Mouse (Mus musculus): ENCODE results near the gene Clec1a. TPM values are rescaled to one million over a fixed set of nuclear protein-coding genes. Genes with fewer than 3 reads are reported as not detected.

The Clec1a gene
- total and polyA plus RNA-seq, 2 experiments, result 0.34 to 3.2 TPM

- H3K4me3 ChIP-seq (ENCODE audit: insufficient read depth, low read depth, low read length), result no peak overlapping the region
- no peak overlapping the region for H3K27ac ChIP-seq (replicated peaks; ENCODE audit: insufficient read depth, low read depth, low read length)
- H3K79me2 ChIP-seq (ENCODE audit: control insufficient read depth, insufficient read depth, low read length), result no peaks in the 10 kb centered on the region
- no peak for DNase-seq (ENCODE audit: extremely low read depth, low read depth, low spot score)
- TF ChIP-seq CTCF (IDR thresholded peaks at IDR 0.05; ENCODE audit: low read depth, low read length) (no peak), POLR2A (IDR thresholded peaks at IDR 0.05; ENCODE audit: extremely low read depth, insufficient read depth, low read length) (no peak)
- H3K27me3 ChIP-seq (ENCODE audit: control insufficient read depth, insufficient read depth, low read length), result no peaks in the 10 kb centered on the region
- WGBS, result 91% methylated on average over 4 of the region's 4 CpGs
- H3K36me3 ChIP-seq (ENCODE audit: control insufficient read depth, insufficient read depth, low read length), result no peaks in the 10 kb centered on the region
- H3K4me1 ChIP-seq (ENCODE audit: control insufficient read depth, insufficient read depth, low read length), result peaks cover 5% of the 10 kb centered on the region; the same call in 1 of the 2 replicates
- no peak overlapping the region for H3K9ac ChIP-seq (ENCODE audit: low read depth, low read length)
These were observed 66.8 kb downstream of the Clec1a start for GRCm38 (mm10) chr6:129385000-129385399.

- no peak overlapping the region for H3K4me3 ChIP-seq (ENCODE audit: insufficient read depth, low read depth, low read length)
- H3K27me3 ChIP-seq (ENCODE audit: control insufficient read depth, insufficient read depth, low read length), result no peaks in the 10 kb centered on the region
- no peak overlapping the region for H3K9ac ChIP-seq (ENCODE audit: low read depth, low read length)
- H3K4me1 ChIP-seq (ENCODE audit: control insufficient read depth, insufficient read depth, low read length), result peaks cover 5% of the 10 kb centered on the region; the same call in 1 of the 2 replicates
- H3K27ac ChIP-seq (replicated peaks; ENCODE audit: insufficient read depth, low read depth, low read length), result no peak overlapping the region
- no peak for DNase-seq (ENCODE audit: extremely low read depth, low read depth, low spot score)
- WGBS, result 70% methylated on average over 3 of the region's 3 CpGs
- no peaks in the 10 kb centered on the region for H3K79me2 ChIP-seq (ENCODE audit: control insufficient read depth, insufficient read depth, low read length)
- H3K36me3 ChIP-seq (ENCODE audit: control insufficient read depth, insufficient read depth, low read length), result no peaks in the 10 kb centered on the region
- TF ChIP-seq POLR2A (IDR thresholded peaks at IDR 0.05; ENCODE audit: extremely low read depth, insufficient read depth, low read length) (no peak), CTCF (IDR thresholded peaks at IDR 0.05; ENCODE audit: low read depth, low read length) (no peak)
These were observed 68.3 kb downstream of the Clec1a start for GRCm38 (mm10) chr6:129383466-129383865.

DNA sequence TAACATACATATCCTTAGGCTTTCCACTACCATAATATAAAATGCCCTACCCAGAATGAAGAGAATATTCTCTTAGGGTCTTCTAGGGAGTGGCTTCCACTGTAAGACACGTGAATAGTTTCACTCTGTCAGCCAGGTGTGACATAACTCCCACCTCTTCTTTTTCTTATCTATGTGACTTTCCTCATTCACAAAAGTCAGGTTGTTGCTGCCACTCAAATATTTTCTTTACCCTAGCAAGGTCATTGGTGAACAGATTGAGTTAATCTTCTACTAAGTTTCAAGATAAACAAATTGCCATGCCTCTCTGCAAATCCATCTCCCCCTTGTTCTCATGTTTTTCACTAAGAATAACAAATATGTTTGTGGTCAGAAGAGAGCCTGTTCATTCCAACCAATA, 70.1 kb downstream of the Clec1a start:
- Histone ChIP-seq H3K4me3 (ENCODE audit: insufficient read depth, low read depth, low read length) (no peak overlapping the region), H3K4me1 (ENCODE audit: control insufficient read depth, insufficient read depth, low read length) (peaks cover 5% of the 10 kb centered on the region; the same call in 1 of the 2 replicates), H3K36me3 (ENCODE audit: control insufficient read depth, insufficient read depth, low read length) (no peaks in the 10 kb centered on the region), H3K9ac (ENCODE audit: low read depth, low read length) (no peak overlapping the region), H3K79me2 (ENCODE audit: control insufficient read depth, insufficient read depth, low read length) (no peaks in the 10 kb centered on the region), H3K27me3 (ENCODE audit: control insufficient read depth, insufficient read depth, low read length) (no peaks in the 10 kb centered on the region), H3K27ac (replicated peaks; ENCODE audit: insufficient read depth, low read depth, low read length) (no peak overlapping the region)
- no peak for TF ChIP-seq POLR2A (IDR thresholded peaks at IDR 0.05; ENCODE audit: extremely low read depth, insufficient read depth, low read length)
- no peak for TF ChIP-seq CTCF (IDR thresholded peaks at IDR 0.05; ENCODE audit: low read depth, low read length)
- 19% methylated on average over 1 of the region's 1 CpGs for WGBS
- peak; percentile 67 for DNase-seq (ENCODE audit: extremely low read depth, low read depth, low spot score)

DNA sequence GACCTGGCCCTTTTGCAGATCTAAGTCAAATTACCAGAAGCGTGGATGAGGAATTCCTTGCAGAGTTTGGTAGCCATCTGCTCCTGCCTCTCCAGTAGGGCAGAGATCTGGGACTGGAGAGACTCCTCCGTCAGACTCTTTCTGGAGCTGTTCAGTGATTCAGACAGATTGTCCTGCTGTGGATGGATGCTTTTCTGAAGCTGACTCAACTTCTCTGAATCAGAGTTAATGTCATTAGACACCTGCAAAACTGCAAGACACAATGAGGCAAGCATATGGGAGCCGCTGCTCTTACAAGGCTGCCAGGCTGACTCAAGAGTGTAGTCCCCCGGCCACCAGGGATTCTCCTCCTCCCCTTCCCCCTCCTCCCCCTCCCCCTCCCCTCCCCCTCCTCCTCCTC, 71.3 kb downstream of the Clec1a start:
- 95% methylated on average over 4 of the region's 4 CpGs for WGBS
- no peak for DNase-seq (ENCODE audit: extremely low read depth, low read depth, low spot score)
- H3K27ac ChIP-seq (replicated peaks; ENCODE audit: insufficient read depth, low read depth, low read length), result no peak overlapping the region

DNA sequence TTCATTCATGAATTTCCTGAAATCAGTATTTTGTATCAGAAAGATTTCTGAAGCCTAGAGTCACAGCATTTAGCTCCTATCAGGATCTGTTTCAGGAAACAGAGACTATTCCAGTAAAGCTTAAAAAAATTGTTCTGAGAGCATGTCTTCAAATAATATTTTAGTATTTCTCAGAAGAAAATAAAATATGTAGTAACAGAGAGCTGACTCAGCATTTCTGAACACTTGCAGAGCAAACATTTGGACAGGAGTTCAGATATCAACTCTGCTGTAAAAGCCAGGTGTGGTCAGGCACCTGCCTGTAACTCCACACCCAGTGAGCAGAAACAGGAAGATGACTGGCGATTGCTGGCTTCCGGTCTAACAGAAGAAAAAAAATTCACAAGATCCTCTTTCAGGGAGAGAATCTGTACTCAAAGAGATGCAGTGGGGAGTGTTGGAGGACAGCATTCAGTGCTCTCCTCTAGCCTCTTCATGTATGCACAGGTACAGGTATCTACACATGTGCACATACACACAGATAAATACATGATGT, 76.8 kb downstream of the Clec1a start:
- WGBS, result 83% methylated on average over 2 of the region's 2 CpGs
- no peaks in the 10 kb centered on the region; the same call in 1 of the 2 replicates for H3K4me1 ChIP-seq (ENCODE audit: control insufficient read depth, insufficient read depth, low read length)
- H3K79me2 ChIP-seq (ENCODE audit: control insufficient read depth, insufficient read depth, low read length), result no peaks in the 10 kb centered on the region
- DNase-seq (ENCODE audit: extremely low read depth, low read depth, low spot score), result no peak
- TF ChIP-seq POLR2A (IDR thresholded peaks at IDR 0.05; ENCODE audit: extremely low read depth, insufficient read depth, low read length) (no peak), CTCF (IDR thresholded peaks at IDR 0.05; ENCODE audit: low read depth, low read length) (no peak)
- no peak overlapping the region for H3K27ac ChIP-seq (replicated peaks; ENCODE audit: insufficient read depth, low read depth, low read length)
- no peak overlapping the region for H3K4me3 ChIP-seq (ENCODE audit: insufficient read depth, low read depth, low read length)
- H3K36me3 ChIP-seq (ENCODE audit: control insufficient read depth, insufficient read depth, low read length), result no peaks in the 10 kb centered on the region
- no peak overlapping the region for H3K9ac ChIP-seq (ENCODE audit: low read depth, low read length)
- no peaks in the 10 kb centered on the region for H3K27me3 ChIP-seq (ENCODE audit: control insufficient read depth, insufficient read depth, low read length)

More for the DNA sequence above, 71.3 kb downstream of the Clec1a start:
- H3K79me2 ChIP-seq (ENCODE audit: control insufficient read depth, insufficient read depth, low read length), result no peaks in the 10 kb centered on the region
- no peak overlapping the region for H3K4me3 ChIP-seq (ENCODE audit: insufficient read depth, low read depth, low read length)
- no peak overlapping the region for H3K9ac ChIP-seq (ENCODE audit: low read depth, low read length)
- H3K36me3 ChIP-seq (ENCODE audit: control insufficient read depth, insufficient read depth, low read length), result no peaks in the 10 kb centered on the region
- H3K4me1 ChIP-seq (ENCODE audit: control insufficient read depth, insufficient read depth, low read length), result peaks cover 5% of the 10 kb centered on the region; the same call in 1 of the 2 replicates
- TF ChIP-seq POLR2A (IDR thresholded peaks at IDR 0.05; ENCODE audit: extremely low read depth, insufficient read depth, low read length), result no peak
- TF ChIP-seq CTCF (IDR thresholded peaks at IDR 0.05; ENCODE audit: low read depth, low read length), result no peak
- H3K27me3 ChIP-seq (ENCODE audit: control insufficient read depth, insufficient read depth, low read length), result no peaks in the 10 kb centered on the region

Other genes starting within 250 kb of the Clec1a start
- gene Cd69, start 176.6 kb downstream of the Clec1a start, total RNA-seq (2014; rRNA removed), result 0.74 and 1.1 TPM in 2 replicates
- gene Cd69, start 176.6 kb downstream of the Clec1a start, polyA plus RNA-seq (2012; rRNA removed), result 0.15 TPM in 1 of 2 replicates, not detected in the other
- gene 4922502D21Rik, start 120.2 kb downstream of the Clec1a start, total RNA-seq (2014; rRNA removed), result not detected in 2 replicates
- not detected in 2 replicates for gene 4922502D21Rik, start 120.2 kb downstream of the Clec1a start, polyA plus RNA-seq (2012; rRNA removed)
- 5.3 and 6.5 TPM in 2 replicates for gene Clec12a, start 109.3 kb downstream of the Clec1a start, total RNA-seq (2014; rRNA removed)
- 0.86 and 1.2 TPM in 2 replicates for gene Clec12a, start 109.3 kb downstream of the Clec1a start, polyA plus RNA-seq (2012; rRNA removed)
- gene Clec12b, start 66.1 kb downstream of the Clec1a start, total RNA-seq (2014; rRNA removed), result not detected in 2 replicates
- gene Clec12b, start 66.1 kb downstream of the Clec1a start, polyA plus RNA-seq (2012; rRNA removed), result not detected in 2 replicates
- 23.2 and 24.2 TPM in 2 replicates for gene Clec1b, start 54.7 kb downstream of the Clec1a start, total RNA-seq (2014; rRNA removed)
- 1.7 and 3.7 TPM in 2 replicates for gene Clec1b, start 54.7 kb downstream of the Clec1a start, polyA plus RNA-seq (2012; rRNA removed)
- gene Clec9a, start 43.1 kb downstream of the Clec1a start, total RNA-seq (2014; rRNA removed), result 2.8 and 2.9 TPM in 2 replicates
- 0.44 and 0.86 TPM in 2 replicates for gene Clec9a, start 43.1 kb downstream of the Clec1a start, polyA plus RNA-seq (2012; rRNA removed)
- gene Olr1, start 55.2 kb upstream of the Clec1a start, total RNA-seq (2014; rRNA removed), result 0.07 TPM in 1 of 2 replicates, not detected in the other
- not detected in 2 replicates for gene Olr1, start 55.2 kb upstream of the Clec1a start, polyA plus RNA-seq (2012; rRNA removed)
- not detected in 2 replicates for gene Tmem52b, start 60.6 kb upstream of the Clec1a start, total RNA-seq (2014; rRNA removed)
- gene Tmem52b, start 60.6 kb upstream of the Clec1a start, polyA plus RNA-seq (2012; rRNA removed), result not detected in 2 replicates
- gene Gabarapl1, start 81.2 kb upstream of the Clec1a start, total RNA-seq (2014; rRNA removed), result 355 and 458 TPM in 2 replicates
- gene Gabarapl1, start 81.2 kb upstream of the Clec1a start, polyA plus RNA-seq (2012; rRNA removed), result 318 and 321 TPM in 2 replicates
- gene Klre1, start 125.9 kb upstream of the Clec1a start, total RNA-seq (2014; rRNA removed), result 0.20 and 0.28 TPM in 2 replicates
- 0.07 and 0.10 TPM in 2 replicates for gene Klre1, start 125.9 kb upstream of the Clec1a start, polyA plus RNA-seq (2012; rRNA removed)
- 0.83 and 1.3 TPM in 2 replicates for gene Klrd1, start 139.8 kb upstream of the Clec1a start, total RNA-seq (2014; rRNA removed)
- gene Klrd1, start 139.8 kb upstream of the Clec1a start, polyA plus RNA-seq (2012; rRNA removed), result 0.13 and 0.14 TPM in 2 replicates
- gene Klrk1, start 171.9 kb upstream of the Clec1a start, total RNA-seq (2014; rRNA removed), result 3.0 and 3.3 TPM in 2 replicates
- 0.19 and 0.23 TPM in 2 replicates for gene Klrk1, start 171.9 kb upstream of the Clec1a start, polyA plus RNA-seq (2012; rRNA removed)
- gene Klrc3, start 191.3 kb upstream of the Clec1a start, total RNA-seq (2014; rRNA removed), result not detected in 2 replicates
- gene Klrc3, start 191.3 kb upstream of the Clec1a start, polyA plus RNA-seq (2012; rRNA removed), result not detected in 2 replicates
- 0.65 and 0.81 TPM in 2 replicates for gene Klrc2, start 208.7 kb upstream of the Clec1a start, total RNA-seq (2014; rRNA removed)
- not detected in 2 replicates for gene Klrc2, start 208.7 kb upstream of the Clec1a start, polyA plus RNA-seq (2012; rRNA removed)
- gene Klrc1, start 227.0 kb upstream of the Clec1a start, total RNA-seq (2014; rRNA removed), result 1.7 and 2.2 TPM in 2 replicates
- gene Klrc1, start 227.0 kb upstream of the Clec1a start, polyA plus RNA-seq (2012; rRNA removed), result 0.07 and 0.20 TPM in 2 replicates

All from liver, adult 2 months (tissue).